Mouse (Mus musculus): Measurements from ENCODE around the gene Vmn2r45. TPM values are rescaled to one million over a fixed set of nuclear protein-coding genes. Genes with fewer than 3 reads are reported as not detected.

Vmn2r45 gene
- total RNA-seq (2023) = not detected

DNA sequence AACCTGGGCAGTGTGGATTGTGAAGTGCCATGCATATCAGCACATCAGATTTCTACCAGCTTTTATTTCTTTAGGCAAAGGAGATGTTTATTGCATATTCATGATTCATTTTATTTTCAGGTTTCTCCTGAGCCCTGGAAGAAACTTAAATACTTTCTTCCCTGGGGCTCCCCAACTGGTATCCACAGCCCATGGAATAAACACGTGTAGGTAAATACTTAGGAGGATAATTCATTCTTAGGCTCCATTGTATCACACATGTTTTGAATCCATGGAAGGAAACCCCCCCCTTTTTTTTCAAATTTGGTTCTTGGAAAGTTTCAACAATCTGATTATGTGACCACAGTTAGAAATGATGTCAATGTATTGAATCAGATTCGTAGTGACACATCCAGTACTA lies at the start of gene Vmn2r45:
Gene Vmn2r45, minus strand, starts transcription at position 101 of the 400 bp plus-strand sequence.

Other genes with a start within 250 kb of the Vmn2r45 start
- not detected for gene Vmn2r43, start 228.5 kb downstream of the Vmn2r45 start, total RNA-seq (2023)
- not detected for gene Vmn2r44, start 105.7 kb downstream of the Vmn2r45 start, total RNA-seq (2023)

All from monocyte, adult 59 days (primary cell).